Mouse (Mus musculus): Measurements from ENCODE around the gene Nr1h2.

DNA sequence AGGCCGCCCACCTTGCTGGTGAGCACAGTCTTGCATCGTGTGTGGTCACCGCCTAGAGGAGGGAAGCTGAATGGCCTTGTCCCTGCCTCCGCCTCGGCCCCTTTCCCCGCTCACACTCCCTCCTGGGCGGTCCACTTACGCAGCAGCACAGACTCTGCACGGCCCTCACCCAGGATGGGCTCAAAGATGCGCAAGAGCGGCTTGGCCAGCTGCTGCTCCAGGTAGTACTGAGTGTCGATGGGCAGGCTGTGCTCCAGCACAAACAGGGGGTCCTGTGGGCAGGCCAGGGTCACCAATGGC is 20.1 kb downstream of the Nr1h2 start:
- TF ChIP-seq POLR2A (IDR thresholded peaks at IDR 0.05; ENCODE audit: insufficient read depth, low read depth, low read length), result no peak
- no peak for TF ChIP-seq CTCF (IDR thresholded peaks at IDR 0.05; ENCODE audit: insufficient read depth, low read depth, low read length)

Measured in olfactory bulb, adult 2 months (tissue).